Mouse (Mus musculus) natural killer cell, adult 2 months (primary cell): Measurements from ENCODE around the gene Rtl6.

Experiments
- DNase-seq, 2 experiments: peaks; one replicate each; pipeline ENCODE4 v3.0.0; 2022; ENCODE audit warnings: low spot score in 2 of 2

Gene Rtl6

GRCm38 (mm10) chr15:84537117-84537516 is 20.5 kb downstream of the Rtl6 start:
- DNase-seq = peak in 1 of 2 experiments; percentile 31

GRCm38 (mm10) chr15:84536611-84537010 is 21.0 kb downstream of the Rtl6 start:
- DNase-seq = no peak

- DNase-seq = peak; percentile 9 to 44
Observed at GRCm38 (mm10) chr15:84535953-84536352, 21.7 kb downstream of the Rtl6 start.

- no peak for DNase-seq
Observed at GRCm38 (mm10) chr15:84532211-84532610, 25.4 kb downstream of the Rtl6 start.

GRCm38 (mm10) chr15:84531535-84531934 is 26.1 kb downstream of the Rtl6 start:
- no peak for DNase-seq

- DNase-seq = no peak
Observed at GRCm38 (mm10) chr15:84526921-84527320, 30.7 kb downstream of the Rtl6 start.

GRCm38 (mm10) chr15:84525222-84525883 is 32.3 kb downstream of the Rtl6 start:
- no peak for DNase-seq

GRCm38 (mm10) chr15:84522953-84523689 is 34.5 kb downstream of the Rtl6 start:
- no peak for DNase-seq

- no peak for DNase-seq
Observed at GRCm38 (mm10) chr15:84521486-84521885, 36.1 kb downstream of the Rtl6 start.

GRCm38 (mm10) chr15:84518540-84518939 is 39.1 kb downstream of the Rtl6 start:
- DNase-seq = no peak

- DNase-seq = peak in 1 of 2 experiments; percentile 30
Observed at GRCm38 (mm10) chr15:84512626-84513296, 44.9 kb downstream of the Rtl6 start.

- no peak for DNase-seq
Observed at GRCm38 (mm10) chr15:84509981-84510380, 47.6 kb downstream of the Rtl6 start.

- no peak for DNase-seq
Observed at GRCm38 (mm10) chr15:84509161-84509560, 48.5 kb downstream of the Rtl6 start.

GRCm38 (mm10) chr15:84506026-84506425 is 51.6 kb downstream of the Rtl6 start:
- no peak for DNase-seq

- DNase-seq = no peak
Observed at GRCm38 (mm10) chr15:84504895-84505294, 52.7 kb downstream of the Rtl6 start.
